Mouse (Mus musculus) layer of hippocampus, adult 11-12 months (tissue): ENCODE results near the gene Chd1.
A peak's percentile ranks its signal among the peaks of the same experiment; 100 is the strongest.
"Not testable (repeated sequence)": the region's sequence is repeated elsewhere in the genome, so short reads cannot be mapped to it uniquely, and the experiment has no call there.

Source experiments
- DNase-seq: peaks from one replicate; pipeline ENCODE4 v3.0.0; 2022; ENCODE audit warnings: low spot score

Chd1 gene

DNA sequence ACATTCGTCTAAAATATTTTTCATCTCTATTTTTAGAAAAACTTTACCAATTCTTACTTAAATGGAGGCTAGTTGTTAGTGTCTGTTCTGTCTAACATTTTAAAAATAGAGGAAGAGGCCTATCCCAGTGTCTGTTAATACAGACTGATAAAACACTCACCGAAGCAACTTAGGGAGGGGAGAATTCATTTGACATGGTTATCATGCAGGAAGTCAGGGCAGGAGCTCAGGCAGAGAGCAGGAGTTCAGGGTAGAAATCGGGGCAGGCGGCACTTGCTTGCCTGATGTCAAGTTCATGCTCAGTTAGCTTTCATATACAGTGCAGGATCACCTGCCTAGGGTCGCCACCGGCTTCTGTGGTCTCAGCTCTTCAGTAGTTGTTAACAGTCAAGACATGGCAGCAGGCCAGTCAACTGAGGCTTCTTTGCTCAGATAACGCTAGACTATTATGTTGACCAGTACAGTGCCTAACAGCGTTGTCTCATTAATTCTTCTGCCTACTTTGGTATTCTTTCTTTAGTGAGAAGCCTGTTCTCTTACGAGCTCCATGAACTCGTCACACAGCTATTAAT lies 32.7 kb downstream of the Chd1 start:
- DNase-seq = no peak

DNA sequence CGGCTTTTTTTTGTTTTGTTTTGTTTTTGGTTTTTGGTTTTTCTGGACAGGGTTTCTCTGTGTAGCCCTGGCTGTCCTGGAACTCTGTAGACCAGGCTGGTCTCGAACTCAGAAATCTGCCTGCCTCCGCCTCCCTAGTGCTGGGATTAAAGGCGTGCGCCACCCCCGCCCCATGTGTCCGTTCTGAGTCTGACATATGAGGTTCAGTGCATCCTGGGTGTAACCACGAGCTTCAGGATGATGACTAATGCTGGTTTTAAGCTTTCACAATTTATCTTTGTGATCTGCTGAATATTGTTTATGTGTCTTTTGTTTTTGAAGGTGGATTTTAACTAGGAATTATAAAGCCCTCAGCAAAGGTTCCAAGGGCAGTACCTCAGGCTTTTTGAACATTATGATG lies 37.1 kb downstream of the Chd1 start:
- DNase-seq = no peak

DNA sequence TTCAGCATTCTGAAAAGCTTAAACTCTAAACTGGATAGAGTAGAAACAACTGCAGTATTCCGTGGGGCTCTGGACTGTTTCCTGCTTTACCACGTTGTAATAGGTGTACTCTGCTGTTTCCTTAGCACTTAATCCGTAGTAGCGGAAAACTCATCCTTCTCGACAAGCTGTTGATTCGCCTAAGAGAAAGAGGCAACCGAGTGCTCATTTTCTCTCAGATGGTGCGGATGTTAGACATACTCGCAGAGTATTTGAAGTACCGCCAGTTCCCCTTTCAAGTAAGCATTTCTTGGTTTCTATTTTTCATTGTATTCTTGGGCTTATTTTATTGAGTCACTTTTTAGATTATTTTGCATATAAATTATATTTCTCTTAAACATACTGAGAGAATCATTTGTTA lies 38.2 kb downstream of the Chd1 start:
- no peak for DNase-seq

DNA sequence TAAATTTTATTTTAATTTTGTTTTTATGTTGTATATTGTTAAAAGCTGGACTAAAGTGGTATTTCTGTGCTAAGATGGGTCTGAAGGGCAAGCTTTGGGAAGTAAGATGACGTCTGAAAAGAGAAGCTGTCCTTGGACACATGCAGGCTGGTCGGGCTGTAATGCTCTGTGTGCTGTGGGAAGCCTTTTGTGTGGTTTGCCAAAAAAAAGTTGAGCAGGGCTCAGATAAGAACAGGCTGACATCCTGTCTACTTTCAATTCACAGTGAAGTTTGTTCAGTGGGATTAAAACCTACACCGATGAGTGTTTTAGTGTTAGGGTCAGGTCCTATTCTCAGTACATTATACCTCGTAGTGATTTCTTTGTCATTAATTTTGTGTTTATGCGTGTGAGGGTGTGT lies 38.6 kb downstream of the Chd1 start:
- no peak for DNase-seq

DNA sequence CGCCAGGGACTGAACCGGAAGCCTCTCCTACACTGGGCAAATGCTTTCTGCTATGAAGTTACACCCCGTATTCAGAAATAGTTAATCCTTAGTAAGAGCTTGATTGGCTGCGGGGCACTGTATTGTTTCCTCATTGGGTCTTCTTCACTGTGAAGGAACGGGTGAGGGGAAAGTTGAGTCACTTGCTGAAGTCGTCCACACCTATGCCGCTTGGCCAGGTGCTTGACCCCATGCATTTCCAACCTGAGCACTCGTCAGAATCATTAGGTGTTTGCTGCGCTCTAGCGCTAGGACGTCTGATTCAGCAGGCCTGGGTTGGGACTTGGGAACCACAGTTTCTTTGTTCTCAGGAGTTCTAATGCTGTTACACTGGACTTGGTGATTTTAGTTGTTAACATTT lies 41.9 kb downstream of the Chd1 start:
- no peak for DNase-seq

DNA sequence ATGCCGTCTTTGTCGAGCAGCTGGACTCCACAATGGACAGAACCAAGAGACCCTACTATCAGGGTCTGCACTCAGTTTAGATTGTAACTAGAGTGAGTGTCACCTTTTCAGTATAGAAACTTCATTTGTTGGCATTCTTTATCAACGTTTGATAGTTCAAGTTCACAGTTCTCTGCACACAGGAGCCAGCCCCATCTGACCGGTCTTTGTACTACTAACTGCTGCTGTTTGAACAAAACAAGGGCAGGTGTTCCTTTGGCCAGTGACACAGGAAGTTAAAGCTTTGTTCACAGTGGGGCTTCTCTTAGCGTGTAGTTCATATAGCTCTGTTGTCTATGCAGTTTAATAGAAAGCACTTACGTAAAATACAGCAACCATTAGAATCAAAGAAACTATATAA lies 43.3 kb downstream of the Chd1 start:
- no peak for DNase-seq

DNA sequence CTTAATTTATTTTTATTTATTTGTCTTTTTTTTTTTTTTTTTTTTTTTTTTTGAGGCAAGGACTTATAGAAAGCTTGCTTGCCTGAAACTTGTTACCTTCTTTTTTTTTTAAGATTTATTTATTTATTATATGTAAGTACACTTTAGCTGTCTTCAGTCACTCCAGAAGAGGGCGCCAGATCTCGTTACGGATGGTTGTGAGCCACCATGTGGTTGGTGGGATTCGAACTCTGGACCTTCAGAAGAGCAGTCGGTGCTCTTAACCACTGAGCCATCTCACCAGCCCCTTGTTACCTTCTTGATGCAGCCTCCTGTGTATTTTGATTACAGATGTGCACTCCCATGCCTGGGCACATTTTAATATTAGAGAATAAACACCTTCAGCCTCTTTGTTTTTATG lies 46.5 kb downstream of the Chd1 start:
- not testable (repeated sequence) for DNase-seq

DNA sequence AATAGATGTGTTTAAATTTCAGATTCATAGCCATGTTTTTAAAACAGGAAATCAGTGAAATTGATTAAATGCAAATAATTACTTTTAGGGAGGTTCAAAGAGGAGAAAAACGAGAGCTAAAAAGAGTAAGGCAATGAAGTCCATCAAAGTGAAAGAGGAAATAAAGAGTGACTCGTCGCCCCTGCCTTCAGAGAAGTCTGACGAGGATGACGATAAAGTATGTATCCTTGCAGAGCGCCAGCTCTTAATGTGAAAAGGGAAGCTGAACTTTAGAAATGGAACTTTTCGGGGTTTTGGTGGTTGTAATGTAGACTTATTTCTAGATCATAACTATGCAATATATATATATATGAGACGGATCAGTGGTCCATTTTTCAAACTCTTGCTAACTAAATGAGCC lies 56.4 kb downstream of the Chd1 start:
- no peak for DNase-seq

DNA sequence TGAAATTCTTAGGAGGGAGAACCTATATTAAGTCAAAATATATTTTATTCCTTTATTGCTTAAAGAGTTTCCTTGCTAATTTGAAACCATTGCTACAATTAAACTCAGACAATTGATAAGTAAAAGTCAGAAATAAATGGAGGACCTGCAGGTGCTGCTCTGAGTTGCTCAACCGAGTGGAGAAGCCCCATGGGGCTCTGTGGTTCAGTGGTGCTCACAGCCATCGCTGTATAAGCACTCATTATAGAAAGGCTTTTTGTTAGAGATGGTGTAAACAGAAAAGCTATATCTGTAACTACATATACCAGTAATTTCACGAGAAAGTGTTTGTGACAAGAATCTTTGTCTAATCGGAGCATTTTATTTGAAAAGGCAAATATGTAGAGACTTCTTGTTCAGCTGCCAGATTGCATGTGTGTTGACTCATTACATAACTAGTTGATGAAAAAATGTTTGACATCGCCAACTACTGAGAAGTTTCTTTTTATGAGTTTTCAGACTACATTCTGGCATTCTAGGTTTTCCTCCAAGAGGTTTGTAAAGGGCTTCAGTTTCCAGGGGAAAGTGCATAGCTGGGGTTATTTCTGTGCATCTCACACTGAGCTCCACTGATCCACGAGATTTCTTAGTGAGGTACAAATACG lies 64.4 kb downstream of the Chd1 start:
- no peak for DNase-seq

DNA sequence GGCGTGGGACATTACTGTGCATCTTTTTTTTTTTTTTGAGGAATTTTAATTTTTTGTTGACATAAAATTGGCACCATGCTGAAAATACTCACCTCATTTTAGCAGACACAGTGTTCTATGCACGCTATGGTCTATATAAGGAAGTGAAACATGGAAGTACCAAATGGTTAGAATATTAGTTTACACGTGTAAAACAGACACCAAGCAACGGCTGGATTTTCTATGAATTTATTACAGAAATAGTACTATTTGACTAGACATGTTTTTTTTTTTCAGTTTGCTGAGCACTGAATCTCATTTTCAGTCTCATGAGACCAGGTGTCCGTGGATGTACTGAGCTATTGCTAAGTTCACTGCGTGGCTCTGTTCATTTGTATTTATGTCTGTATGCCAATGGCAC lies 69.2 kb downstream of the Chd1 start:
- DNase-seq = no peak

DNA sequence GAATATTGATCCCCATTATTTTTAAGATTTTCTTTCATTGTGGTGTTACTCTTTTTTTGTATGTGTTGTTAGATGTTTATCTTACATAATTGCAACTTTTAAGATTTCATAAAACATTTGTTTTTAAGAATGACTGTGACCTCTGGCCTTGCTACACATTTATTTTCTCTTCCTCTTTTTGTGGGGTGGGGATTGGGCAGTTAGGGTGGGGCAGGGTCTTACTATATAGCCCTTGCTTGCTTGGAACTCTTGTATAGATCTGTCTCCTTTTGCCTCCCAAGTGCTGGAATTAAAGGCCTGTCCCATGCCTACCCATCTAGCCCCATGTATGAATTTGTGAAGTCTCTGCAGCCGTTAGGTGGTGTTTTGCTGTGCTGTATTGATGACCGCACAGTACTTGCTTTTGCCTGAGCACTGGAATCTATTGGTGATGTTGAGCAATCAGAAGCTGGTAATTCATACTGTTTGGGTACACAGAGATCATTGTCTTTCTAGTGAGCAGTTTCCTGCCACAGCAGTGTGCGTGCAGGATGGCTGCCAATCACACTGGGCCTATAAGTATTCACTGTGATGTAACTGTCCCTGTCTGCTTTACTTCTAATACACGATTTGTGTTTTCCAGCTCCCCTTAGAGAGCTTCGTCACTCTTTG lies 69.9 kb downstream of the Chd1 start:
- no peak for DNase-seq

DNA sequence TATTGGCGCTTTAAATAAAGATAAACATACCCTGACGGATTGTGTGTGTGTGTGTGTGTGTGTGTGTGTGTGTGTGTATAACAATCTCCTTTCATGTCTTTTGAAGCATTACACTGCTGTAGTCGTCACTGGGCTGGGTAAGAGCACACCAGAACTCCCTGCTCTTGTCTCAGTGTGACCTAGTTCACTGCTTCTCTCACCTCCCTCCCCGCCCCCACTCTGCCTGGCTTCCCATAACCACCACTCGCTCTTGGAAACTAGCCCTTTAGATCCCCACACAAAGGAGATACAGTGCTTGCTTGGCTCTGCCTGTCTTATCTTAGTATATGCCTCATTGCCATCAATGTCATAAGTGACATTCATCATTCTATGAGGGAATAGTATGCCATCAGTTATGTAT lies 71.6 kb downstream of the Chd1 start:
- DNase-seq = no peak

DNA sequence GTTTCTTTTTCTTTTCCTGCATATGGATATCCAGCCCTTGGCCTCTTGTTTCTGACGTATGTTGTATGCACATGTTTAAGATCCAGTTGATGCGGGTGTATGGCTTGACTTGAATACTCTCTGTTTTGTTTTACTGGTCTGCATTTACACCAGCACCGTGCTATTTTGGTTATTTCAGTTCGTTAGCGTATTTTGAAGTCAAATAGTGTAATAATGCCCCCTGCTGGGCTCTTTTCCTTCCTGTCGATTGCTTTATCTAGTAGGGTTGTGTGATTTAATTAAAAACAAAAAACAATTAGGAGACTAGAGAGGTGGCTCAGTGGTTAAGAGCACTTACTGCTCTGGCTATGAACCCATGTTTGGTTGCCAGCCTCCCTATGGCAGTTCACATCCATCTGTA lies 73.2 kb downstream of the Chd1 start:
- DNase-seq = peak; percentile 72

DNA sequence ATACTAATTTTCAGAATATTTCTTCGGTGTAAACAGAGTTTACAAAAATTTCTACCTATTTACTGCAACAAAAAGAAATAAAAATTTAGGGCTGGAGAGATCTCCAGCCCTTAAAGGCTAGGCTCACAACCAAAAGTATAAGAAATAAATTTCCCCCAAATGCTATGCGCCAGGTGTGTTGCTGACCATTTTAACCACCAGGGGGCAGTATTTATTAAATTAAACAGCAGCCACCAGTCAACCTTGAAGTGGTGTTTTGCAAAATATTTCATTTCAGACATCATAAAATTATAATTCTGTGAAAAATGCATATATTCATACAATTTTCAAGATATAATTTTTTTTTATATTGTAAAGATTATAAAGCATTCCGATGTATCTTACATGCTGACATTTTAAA lies 82.3 kb downstream of the Chd1 start:
- peak; percentile 54 for DNase-seq

DNA sequence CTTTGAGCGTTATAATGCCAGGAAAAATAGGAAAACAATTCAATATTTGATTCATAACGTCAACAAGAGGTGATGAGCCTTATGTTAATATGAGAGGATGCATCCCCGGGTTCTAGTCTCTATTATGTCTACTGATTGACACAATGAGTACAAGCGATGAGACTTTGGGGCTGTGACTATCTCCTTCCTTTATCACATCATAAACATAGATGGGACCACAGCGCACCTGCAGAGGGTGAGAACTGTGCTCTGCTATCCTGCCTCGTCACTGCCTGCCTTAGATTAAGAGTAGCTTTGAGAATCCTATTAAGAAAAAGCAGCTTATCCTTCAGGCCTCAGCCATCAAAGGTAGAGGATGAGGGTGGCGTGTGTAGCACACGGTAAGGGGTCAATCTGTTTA lies 85.9 kb downstream of the Chd1 start:
- DNase-seq = no peak

DNA sequence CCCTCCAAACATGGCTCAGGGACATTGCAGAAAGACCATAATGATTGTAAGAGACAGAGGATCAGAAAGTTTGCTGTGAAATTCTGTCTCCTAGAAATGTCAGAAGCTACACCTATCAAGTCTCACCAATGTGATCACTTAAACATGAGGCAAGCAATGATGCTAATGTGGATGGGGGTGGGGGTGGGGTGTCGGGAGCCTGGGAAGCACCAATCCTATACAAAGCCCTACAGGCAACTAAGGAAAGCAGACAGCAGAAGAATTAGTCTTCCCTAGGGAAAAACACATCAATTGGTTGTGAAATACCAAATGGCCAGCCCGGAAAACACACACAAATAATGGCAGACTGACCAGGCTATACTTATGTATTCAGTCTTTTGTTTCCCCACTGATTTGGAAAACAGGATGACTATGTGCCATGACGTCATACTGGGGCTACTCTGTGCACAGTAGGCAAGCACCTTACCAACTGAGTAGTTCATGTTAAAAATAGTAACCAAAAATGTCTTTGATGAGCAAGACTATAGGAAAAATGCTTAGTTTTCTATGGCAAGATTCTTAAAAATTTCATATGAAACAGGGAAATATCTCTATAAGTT lies 94.5 kb downstream of the Chd1 start:
- DNase-seq = no peak

DNA sequence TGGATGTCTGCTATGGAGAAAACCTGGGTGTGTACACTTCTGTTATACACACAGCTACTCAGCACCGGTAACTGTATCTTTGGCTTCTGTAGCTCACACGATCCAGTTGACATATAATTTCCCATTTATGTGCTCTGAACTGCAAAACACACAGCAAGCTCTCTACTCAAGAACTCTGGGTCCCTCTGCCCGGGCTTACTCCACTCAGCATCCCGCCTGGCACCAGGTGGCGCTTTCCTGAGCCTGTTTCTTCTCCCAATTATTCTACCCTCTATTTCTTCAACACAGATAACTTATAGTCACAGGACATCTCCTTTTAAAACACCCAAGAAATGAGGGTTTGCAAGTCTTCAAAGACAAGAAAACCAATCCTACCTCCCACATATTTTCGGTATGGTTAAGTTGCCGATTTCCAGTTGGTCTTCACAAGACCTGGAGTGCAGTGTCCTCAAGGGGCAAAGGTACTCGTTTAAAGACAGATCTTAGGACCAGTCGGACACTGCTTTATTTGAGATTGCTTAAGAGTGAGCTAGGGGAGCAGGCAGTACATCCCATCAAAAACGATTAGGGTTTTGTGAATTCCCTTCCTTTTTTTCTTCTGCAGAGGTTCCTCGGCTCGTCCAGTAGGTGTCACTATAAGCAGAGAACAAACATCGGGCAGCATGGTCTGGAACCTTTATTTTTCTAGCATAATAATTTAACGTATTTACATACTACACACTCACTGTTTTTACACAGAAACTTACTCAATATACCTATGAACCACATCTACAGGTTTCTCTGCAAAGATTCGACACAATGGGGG lies 99.4 kb downstream of the Chd1 start:
- DNase-seq = no peak

DNA sequence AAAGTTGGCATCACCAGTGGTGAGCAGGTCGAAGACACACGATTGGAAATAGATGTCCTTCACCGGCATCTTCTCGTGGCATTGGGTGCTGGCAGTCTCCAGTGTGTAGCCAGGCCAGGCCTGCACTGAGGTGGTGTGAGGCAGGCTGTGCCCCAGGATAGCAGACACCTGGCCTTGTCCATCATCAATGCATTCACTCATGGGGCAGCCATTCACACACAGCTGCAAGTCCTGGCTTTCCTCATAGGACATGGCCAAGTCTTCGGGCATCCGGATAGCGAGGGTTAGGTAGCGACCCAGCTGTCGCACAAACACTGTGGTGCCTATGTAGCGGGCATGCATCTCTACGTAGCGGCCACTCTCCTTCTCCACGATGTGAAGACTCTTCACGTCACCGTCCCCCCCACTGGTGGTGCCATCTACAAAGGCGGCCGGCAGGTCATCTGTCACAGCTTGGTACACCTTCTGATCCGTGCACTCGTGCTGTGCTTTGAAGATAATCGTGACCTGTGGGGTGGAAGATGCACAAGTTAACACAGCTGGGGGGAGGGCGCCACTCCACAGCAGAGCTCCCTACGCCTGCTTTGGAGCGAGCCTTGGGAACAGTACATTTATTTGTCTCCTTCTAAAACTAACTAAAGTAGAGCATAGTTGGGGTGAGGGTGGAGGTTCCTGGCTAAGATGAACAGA lies 102.7 kb downstream of the Chd1 start:
- no peak for DNase-seq

DNA sequence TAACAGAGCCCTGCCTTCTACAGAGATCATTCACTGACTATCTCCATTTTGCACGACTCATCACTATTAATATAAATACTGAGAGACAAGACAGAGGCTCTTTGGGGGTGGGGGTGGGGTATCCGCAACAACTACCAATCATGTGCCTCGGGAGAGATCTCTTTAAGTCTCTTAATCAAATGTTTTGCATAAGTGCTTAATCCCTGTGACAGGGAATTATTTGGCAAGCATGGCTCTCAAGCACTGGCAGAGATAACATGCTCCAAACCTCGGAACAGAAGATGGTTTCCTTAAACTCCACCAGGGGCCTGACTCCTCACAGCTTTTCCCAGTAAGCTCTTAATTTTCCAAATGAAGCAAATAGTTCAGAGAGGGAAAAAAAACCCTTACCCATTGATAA lies 103.2 kb downstream of the Chd1 start:
- no peak for DNase-seq

DNA sequence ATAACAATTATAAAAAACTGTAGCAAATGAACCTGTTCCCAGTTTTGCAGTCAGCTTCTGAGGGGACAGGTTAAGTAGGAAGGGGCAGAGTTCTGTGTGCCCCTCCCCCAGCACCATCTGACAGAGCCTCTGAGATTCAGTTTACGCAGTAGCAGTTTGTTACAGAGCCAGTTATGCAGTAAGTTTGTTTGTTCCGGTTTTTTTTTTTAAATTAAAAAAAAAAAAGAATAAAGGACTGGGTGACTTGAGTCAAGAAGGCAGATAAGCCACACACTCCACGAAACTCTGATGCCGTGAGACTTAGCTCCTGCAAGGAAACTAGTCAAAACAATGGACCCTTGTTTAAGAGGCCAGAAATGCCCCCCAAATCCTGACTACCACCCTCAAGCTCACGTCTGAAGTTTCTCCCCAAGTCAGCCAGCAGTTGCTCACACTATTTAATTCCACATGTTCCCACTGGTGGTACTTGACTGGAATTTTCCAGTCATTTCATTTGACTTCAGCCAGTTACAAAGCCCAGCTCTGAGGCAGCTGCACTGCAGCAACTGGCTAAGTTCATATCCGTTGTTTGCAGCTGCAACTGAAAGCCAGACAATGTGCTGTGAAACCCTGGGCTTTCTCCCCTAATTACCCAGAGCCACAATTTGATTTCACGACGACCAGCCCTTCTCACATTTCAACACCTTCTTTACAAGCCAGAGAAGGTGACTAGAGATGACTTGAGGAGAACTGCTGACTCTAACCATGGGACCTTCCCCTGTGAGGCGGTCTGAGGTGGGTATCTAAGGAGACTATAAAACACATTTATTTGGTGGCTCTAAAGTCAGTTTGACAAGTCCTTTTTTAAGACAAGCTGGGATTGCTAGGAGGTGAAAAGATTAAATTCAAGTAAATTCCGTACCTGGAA lies 104.0 kb downstream of the Chd1 start:
- DNase-seq = no peak

DNA sequence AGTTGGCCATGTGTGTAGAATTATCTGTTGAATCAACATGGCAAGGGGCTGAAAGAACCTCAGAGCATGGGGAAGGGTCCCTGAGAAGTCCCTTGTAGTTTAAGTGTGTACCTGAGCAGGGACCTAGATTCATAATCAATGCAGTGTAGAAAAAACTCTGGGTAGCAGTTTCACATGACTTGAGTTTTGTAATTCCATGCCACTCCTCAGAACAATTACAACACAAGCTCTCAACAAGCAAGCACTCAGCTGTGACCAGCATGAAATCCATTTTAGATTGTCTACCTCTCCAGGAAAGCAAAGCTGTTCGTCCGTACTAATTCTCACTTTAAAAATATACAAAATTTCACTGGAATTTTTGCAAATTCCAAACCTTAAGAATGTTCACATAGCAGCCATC lies 105.2 kb downstream of the Chd1 start:
- DNase-seq = no peak
